Mouse (Mus musculus) thymus, postnatal 0 days (tissue): Measurements from ENCODE around the gene Pfdn5. TPM values are rescaled to one million over a fixed set of nuclear protein-coding genes. Genes with fewer than 3 reads are reported as not detected.

Experiments used
- DNase-seq: peaks from one replicate; pipeline ENCODE4 v3.0.0-alpha.2; 2015; ENCODE audit warnings: low spot score
- polyA plus RNA-seq: library from polyadenylated mRNA; unstranded; fragments of >200 nt; fragmentation: Nextera tagmentation; extraction: Ambion mirVana; gene quantifications from 2 replicates; pipeline ENCODE4 v1.2.1, GENCODE M21; 2015

Gene Pfdn5
- 446 and 454 TPM in 2 replicates for polyA plus RNA-seq

DNA sequence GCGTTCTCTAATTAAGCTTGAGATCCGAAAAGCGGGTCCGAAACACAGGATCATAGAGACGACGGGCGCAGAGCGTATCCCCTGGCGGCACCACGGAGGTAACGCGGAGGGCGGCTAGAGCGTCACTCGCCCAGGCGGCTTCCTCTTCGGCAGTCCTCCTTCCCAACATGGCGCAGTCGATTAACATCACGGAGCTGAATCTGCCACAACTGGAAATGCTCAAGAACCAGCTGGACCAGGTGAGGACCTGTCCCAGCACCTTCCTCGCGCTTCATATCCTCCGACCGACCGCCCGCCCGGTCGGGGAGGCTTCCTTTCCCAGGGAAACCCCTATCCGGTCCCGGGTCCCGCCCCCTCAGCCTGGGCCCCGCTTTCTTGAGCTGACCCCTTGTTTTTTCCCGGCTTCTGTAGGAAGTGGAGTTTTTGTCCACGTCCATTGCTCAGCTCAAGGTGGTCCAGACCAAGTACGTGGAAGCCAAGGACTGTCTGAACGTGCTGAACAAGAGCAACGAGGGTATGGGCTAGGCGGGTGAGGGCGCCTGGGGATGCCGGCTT, at the start of gene Pfdn5:
Pfdn5 (plus strand) TSS at position 95 of the 555 bp plus-strand sequence.
- peak; percentile 80 for DNase-seq

DNA sequence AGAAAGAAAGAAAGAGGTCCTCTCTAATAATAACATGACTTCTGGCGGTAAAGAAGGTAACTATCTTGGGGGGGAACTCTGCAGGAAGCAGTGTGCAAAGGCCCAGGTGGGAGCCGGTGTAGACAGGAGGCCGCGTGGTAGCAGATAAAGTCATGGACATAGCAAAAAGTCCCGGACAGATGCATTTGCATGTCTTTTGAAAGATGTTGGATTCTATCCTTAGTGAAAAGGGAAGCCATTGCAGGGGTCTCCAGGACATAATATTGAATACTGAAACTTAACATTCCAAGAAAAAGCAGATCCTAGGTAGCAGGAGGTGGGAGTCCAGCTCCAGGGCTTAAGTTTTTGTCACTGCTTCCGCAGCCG, 47.2 kb upstream of the Pfdn5 start:
- no peak for DNase-seq

DNA sequence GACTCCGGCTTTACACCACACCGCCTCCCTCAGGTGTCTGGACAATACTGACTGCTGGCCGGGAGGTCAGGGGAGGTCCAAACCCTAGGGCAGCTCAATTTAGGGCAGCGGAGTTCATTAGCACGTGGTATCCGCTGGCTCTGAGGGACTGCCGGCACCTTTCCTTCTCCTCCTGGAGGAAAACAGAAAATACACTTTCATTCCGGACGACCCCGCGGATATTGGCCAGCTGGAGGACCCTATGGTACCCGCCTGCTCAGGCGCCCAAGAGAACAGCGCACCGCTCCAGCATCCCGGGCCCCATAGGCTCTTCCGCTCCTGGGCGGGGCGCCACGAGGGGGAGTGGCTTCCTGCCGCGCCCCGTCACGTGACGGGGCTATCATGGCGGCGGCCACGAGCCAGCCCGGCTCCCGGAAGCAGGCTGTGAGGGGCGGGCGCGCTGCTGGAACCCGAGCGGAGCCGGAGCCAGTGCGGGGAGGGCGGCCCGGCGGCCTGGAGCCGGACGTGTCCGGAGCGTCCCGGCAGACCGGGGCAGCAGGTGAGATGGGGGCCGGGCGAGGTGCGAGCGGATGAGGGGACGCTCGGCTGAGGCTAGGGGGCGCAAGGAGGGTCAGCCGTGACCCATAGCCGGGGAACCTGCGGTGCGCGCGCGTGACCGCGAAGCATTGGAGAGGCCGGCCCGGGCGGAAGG, 46.7 kb upstream of the Pfdn5 start, which contains the start of gene Mfsd5:
Mfsd5 (plus strand) TSS at position 363 of the 691 bp plus-strand sequence.
- peak; percentile 93 for DNase-seq

DNA sequence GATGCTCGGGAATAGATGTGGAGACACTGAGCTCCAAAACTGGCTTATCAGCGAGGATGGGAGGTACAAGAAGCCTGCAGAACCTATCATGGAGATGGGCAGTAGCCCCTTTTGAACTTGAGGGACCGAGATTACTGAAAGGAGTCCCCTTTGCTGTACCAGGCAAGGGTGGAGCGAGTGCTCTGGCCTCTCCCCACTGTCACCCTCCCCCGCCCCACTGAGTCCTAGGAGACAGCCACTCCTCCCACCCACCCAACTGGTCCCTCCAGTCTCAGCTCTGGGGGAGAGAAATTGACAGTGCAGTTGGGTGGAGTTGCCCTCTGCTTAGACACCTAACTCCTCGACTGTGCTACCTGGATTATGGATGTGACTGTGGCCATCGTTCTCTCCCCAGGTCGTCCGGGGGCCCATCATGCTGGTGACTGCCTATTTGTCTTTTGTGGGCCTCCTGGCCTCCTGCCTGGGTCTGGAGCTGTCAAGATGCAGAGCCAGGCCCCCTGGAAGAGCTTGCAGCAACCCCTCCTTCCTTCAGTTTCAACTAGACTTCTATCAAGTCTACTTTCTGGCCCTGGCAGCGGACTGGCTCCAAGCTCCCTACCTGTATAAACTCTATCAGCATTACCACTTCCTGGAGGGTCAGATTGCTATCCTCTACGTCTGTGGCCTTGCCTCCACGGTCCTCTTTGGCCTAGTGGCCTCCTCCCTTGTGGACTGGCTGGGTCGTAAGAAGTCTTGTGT, 46.0 kb upstream of the Pfdn5 start:
- DNase-seq = no peak

DNA sequence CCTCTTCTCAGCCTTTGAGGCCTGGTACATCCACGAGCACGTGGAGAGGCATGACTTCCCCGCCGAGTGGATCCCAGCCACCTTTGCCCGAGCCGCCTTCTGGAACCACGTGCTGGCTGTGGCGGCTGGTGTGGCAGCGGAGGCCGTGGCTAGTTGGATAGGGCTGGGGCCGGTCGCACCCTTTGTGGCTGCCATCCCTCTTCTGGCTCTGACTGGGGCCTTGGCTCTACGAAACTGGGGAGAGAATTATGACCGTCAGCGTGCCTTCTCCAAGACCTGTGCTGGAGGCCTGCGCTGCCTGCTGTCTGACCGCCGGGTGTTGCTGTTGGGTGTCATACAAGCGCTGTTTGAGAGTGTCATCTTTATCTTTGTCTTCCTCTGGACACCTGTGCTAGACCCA, 45.3 kb upstream of the Pfdn5 start:
- no peak for DNase-seq

DNA sequence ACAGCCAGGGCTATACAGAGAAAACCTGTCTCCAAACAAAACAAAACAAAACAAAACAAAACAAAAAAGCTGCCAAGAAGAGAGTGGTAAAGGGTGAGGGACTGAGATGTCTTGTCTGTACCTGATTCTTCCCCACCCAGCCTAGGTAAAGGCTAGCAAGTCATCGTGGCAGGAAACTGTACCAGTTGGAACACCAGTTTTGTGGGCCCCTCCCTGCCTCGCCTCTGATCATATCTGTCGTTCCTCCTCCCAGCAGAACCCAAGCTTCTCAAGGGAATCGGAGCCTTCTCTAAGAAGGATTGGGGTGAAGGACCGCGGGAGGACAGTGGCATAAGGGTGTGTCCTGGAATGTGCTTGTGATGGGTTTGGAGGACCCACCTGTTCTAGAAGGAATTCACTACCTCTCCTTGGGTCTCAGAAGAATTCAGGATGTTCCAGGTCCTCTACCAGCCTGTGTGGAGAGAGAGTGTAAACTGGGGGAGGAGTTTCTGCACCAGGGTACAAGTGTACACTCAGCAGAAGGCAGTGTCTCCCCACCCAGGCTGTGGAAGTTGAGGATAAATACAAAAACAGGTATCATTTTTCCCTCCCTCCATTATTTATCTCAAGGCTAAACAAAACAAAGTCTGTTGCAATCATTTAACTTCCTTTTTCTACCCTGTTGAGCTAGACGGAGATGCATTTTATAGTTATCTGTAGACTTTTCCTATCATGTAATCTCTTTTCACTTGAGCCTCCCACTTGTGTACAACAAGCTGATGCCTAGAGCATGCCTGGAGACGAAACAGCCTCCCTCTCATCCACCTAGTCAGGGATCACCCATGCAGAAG, 43.2 kb upstream of the Pfdn5 start:
- DNase-seq = no peak

DNA sequence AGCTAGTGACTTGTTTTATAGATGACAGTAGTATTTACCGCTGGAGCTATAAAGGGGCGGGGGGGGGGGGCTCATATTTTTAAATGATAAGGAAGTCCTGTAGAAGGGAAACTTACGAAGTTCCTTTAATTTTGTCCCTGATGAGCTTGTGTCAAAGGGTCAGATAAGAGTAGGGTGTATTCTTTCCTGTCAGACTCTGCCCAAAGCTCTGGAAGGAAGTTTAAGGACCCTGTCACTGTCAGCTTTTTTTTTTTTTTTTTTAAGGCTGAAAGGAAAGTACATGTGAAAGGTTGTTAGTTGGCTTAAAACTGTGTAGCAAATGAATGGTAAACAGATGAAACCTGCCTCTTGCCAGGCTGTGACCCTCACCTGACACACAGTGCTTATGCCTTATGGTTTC, 42.3 kb upstream of the Pfdn5 start:
- no peak for DNase-seq

DNA sequence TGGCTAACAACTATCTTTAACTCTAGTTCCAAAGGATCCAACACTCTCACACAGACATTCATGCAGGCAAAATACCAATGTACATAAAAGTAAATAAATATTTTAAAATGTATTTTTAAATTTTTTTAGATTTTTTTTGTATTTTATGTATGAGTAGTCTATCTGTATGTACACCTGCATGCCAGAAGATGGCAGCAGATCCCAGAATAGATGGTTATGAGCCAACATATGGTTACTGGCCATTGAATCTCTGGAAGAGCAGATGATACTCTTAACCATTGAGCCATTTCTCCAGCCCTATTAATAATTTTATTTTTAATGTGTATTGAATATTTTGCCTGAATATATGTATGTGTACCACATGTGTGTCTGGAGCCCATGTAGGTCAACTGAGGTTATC, 38.5 kb upstream of the Pfdn5 start:
- peak; percentile 55 for DNase-seq

DNA sequence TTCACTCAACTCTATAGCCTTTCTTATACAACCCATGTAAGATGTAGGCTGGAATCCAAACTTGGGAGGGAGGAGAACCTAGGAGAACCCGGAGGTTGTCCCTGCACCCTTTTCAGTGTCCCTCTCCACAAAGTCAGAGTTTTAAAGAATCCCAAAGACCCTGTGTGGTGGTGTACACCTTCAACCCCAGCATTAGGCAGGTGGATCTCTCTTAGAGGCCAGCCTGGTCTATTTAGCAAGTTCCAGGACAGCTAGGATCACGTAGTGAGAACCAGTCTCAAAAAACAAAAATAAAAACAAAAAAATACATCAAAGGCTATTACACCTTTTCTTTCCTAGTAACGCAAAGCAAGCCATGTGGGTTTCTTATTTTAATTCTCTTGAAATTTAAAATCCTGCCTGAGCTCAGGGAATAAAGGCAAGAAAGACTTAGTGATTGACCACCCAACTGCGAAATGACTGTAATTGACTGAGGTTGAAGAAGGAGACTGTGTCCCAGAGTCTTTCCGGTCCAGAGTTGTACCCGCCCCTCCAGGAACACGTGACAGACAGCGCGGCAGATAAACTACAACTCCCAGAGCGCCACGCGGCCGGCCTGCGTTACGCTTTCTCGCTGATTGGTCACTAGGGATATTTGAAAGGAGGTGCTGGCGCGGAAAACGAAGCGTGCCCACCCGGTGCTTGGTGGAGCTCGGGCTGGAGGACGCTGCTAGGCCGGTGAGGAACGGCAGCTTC, 30.1 kb upstream of the Pfdn5 start, which contains the start of gene Espl1:
Espl1 (plus strand) TSS at position 634 of the 735 bp plus-strand sequence.
- peak; percentile 93 for DNase-seq

DNA sequence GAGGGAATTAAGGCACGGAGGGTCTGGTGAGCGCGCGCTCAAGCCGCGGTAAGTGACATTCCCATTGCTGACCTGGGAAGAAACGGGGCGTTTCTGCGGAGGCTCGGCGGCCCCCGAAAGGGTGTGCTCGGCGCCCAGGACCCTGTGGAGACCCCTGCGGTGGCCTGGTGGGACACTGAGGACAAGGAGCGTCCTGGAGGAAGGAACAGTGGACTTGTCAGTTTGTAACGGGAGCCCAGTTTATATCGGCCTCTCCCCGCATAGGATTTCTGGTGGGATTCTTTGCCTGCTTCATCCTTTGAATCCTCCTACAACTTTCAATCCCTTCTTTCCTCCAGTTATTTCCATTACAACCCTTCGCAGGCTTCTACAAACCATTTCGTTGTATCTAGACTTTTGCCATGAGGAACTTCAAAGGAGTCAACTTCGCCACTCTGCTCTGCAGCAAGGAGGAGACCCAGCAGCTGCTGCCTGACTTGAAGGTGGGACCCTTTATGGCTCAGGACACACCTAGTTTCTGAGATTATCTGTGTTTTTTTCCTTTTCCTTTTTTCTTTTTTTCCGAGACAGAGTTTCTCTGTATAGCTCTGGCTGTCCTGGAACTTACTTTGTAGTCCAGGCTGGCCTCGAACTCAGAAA, 29.4 kb upstream of the Pfdn5 start:
- DNase-seq = no peak

DNA sequence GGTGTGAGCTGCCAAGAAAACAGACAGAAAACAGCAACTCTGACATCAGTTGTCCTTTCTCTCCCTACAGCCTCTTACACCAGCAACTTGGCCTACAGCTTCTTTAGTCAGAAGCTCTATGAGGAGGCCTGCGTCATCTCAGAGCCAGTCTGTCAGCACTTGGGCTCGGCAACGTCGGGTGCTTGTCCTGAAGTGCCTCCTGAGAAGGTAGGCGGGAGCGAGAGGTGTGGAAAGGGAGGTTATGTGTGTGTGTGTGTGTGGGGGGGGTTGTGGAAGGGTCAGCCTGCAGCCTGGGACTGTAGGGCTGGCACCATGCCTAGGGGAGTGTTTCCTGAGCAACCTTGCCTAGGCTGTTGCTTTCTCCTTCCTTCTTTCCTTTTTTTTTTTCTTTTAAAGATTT, 23.4 kb upstream of the Pfdn5 start:
- no peak for DNase-seq

DNA sequence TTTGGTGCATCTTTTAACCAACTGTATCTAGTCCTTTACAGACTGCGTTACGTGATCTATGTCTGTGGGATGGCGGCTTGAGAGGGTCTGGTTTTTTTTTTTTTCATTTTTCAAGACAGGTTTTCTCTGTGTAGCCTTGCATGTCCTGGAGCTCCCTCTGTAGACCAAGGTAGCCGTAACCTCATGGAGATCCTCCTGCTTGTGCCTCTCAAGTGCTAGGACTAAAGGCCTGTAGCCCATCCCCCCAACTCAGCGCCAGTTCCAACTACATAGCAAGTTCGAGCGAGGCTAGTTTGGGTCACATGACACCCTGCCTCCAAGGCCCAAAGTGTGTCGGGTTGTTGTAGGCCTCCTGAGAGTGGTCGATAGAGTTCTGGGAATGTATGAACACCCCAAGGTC, 17.2 kb upstream of the Pfdn5 start:
- no peak for DNase-seq

DNA sequence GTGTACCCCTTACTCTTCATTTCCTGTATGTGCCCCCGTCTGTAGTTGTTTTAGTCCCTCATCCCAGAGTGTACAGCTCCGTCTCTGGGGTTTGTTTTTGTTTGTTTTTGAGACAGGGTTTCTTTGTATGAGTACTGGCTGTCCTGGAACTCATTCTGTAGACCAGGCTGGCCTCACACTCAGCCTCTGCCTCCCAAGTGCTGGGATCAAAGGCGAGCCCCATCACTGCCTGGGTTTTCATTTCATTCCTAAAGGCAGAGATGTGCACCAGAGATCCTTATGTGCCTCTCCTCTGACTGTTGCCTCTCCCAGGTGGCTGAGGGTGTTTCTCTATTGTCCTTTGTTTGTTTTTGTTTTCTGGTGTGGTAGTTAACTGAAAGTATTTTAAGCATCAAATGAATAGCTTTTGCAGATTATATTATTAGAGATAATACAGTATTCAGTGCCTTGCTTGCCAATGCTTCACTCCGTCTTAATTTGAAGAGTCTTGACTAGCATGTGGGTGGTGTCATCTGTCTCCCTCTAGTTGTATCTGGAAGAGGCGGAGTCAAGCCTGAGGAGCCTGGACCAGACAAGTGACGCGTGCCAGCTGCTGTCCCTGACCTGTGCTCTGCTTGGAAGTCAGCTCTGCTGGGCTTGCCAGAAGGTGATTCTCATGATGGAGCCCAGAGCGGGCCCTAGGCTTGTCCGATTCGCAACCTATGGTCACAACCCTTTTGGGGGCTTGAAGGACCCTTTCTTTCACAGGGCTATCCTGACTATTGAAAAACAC, 15.7 kb upstream of the Pfdn5 start:
- DNase-seq = no peak

DNA sequence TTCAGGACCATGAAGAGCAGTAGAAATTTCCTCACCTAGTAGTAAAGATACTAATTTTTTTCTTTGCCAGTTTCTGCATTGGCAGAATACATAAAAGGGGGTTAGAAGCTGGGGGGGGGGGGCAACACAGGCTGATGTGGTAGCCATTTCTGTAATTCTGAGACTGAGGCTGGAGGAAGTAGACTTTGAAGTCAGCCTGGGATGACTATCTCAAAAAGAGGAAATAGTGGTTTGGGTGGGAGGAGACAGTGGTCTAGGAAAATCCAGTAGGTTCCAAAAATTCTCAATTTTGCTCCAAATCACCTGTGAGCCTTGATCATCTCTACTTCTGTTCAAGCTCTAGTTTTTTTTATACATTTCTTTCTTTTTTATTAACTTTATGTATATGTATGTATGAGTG, 14.4 kb upstream of the Pfdn5 start:
- no peak for DNase-seq

DNA sequence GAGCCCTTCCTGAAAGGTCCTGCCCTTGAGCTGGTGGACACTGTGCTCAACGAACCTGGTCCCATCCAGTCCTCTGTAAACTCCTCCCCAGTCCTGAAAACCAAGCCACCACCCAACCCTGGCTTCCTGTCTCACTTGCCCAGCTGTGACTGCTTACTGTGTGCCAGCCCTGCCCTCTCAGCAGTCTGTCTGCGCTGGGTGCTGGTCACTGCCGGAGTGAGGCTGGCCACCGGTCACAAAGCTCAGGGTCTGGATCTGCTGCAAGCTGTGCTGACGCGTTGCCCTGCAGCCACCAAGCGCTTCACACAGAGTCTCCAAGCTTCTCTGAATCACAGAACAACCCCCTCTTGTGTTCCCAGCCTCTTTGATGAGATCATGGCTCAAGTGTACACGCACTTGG, 10.6 kb upstream of the Pfdn5 start:
- DNase-seq = no peak

DNA sequence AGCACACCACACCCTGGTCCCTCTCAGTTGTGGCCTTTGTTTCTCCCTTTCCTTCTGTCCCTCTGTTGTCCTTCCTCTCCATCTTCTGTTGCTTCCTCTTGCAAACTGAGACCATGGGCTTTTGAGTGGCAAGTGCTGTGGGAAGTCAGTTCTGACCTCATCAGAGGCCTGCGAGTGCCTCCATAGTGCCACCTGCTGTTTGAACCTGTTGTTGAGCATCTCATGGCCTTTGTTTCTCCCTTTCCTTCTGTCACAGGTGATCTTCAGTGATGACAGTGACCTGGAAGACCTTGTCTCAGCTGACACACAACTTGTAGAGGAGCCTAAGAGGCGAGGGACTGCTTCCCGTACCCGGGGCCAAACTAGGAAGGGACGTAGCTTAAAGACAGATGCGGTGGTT, 9.7 kb upstream of the Pfdn5 start:
- DNase-seq = peak; percentile 62

DNA sequence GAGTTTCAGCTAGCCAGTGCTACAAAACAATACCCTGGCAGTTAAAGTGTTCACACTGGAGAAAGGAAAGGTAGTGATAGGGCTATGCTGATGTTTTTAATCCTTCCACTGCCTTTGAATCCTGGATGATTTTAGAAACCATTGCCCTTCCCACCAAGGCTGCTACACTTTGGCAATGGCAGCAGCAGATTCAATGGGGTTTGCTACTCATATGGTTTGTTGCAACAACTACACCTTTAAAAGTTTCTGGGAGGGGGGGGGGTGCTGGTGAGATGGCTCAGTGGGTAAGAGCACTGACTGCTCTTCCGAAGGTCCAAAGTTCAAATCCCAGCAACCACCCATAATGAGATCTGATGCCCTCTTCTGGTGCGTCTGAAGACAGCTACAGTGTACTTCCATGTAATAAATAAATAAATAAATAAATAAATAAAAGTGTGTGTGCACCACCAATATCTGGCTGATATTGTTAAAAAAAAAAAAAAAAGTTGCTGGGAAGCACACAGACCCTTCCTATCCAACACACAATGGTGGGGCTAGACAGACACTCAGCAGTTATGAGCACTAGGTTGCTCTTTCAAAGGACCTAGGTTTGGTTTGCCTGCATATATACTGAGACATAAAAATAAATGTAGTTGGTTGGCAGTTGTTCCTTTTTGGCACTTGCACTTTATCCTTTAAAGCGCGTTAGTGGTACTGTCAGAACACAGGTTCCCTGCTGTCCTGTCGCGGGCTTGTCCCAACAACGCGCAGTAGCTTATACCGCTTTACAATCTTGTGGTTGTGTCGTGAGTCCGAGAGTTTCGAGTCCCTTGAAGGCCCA, 1.1 kb upstream of the Pfdn5 start:
- DNase-seq = no peak

DNA sequence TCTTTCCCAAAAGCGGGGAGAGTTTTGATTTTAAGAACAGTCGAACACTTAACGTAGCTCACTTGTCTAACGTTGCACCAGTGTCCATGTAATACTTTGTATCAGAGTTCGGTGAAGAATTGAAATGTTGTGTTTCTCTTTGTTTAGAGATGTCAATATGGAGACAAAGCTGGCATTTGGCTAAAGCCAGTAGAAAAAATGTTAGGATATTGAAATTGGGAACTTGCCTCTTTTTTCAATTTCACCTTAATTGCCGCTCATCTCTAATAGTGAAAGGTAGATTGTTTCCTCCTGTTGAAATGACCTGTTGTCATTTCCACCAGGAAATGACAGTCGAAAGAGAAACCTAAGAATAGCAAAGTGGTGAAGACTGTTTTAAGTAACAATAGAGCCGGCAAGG, 976 bp downstream of the Pfdn5 start:
- no peak for DNase-seq

DNA sequence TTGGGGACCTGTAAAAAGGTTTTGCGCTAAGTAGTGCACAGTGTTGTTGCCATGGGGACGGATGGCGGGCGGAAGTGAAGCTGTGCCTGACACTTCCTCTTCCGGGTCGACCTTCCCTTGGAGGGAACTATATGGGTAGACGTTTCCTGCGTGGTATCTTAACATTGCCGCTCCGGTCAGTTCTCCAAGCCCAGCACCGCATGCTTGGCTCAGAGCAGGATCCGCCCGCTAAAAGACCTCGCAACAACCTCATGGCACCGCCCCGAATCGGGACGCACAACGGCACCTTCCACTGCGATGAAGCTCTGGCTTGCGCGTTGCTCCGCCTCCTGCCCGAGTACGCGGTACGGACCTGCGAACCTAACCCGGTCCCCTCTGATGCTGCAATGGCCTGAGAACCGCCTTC, 5.7 kb downstream of the Pfdn5 start, which contains the start of gene Myg1:
Myg1 (plus strand) TSS at position 100 of the 406 bp plus-strand sequence.
- DNase-seq = peak; percentile 91
